Mouse (Mus musculus) R1 (cell line): ENCODE results near the gene Cryba1.

Experiments
- DNase-seq: peaks from one replicate; pipeline ENCODE4 v3.0.0-alpha.2; 2018; ENCODE audit warnings: low read depth, low spot score

The Cryba1 gene

GRCm38 (mm10) chr11:77719055-77719454, 6.0 kb downstream of the Cryba1 start:
- no peak for DNase-seq

DNA sequence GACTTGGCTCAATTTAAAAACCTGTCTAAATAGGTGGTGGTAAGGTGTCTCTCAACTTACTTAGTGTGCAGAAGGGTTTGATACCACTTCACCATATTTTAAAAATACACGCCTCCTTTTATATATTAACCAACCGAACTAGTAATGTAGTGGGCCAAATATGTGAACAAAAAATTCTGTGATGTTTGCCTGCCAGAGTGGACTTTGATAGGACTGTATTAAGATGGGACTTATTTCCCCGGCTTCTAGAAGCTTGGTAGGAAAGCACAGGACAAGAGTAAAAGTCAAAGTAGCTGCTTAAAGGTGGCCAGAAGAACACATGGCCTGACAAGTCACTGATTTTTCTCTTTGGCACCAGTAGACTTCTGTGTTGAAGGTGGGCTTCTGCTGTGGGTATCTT, 11.3 kb downstream of the Cryba1 start:
- no peak for DNase-seq

- no peak for DNase-seq
These were observed 16.0 kb downstream of the Cryba1 start for GRCm38 (mm10) chr11:77709039-77709438.

GRCm38 (mm10) chr11:77705920-77706319, 19.2 kb downstream of the Cryba1 start:
- DNase-seq: no peak

- no peak for DNase-seq
These were observed 27.9 kb downstream of the Cryba1 start for GRCm38 (mm10) chr11:77697232-77697631.

GRCm38 (mm10) chr11:77693026-77693425, 32.1 kb downstream of the Cryba1 start:
- no peak for DNase-seq

GRCm38 (mm10) chr11:77687541-77688131, 37.4 kb downstream of the Cryba1 start:
- peak; percentile 78 for DNase-seq

- peak; percentile 73 for DNase-seq
These were observed 38.1 kb downstream of the Cryba1 start for GRCm38 (mm10) chr11:77686841-77687540.

DNA sequence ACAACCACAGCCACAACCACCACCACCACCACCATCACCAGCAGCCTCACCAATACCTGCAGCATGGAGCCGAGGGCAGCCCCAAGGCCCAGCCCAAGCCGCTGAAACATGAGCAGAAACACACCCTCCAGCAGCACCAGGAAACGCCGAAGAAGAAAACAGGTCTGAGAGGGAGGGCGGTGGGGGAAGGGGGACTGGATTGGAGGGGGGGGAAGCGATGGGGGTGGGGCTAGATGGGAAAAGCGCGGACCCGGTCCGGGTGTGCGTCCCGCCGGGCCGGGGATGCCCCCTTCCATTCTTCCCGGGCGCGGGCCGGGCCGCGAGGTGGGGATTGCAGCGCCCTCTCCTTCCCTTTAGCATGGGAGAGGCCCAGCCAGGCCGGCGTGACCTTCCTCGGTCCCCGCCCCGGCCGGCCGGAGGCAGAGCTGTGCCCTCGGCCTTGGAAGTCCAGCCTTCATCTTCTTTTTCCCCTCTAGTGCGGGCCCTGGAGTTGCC, 38.7 kb downstream of the Cryba1 start:
- peak; percentile 69 for DNase-seq

- peak; percentile 99 for DNase-seq
These were observed 39.5 kb downstream of the Cryba1 start, which contains the start of gene Nufip2 for GRCm38 (mm10) chr11:77685383-77686265. TSS of gene Nufip2 (plus strand) at chr11:77686155.

- DNase-seq: no peak
These were observed 40.2 kb downstream of the Cryba1 start for GRCm38 (mm10) chr11:77684896-77685295.

- DNase-seq: peak; percentile 100
These were observed 45.1 kb downstream of the Cryba1 start for GRCm38 (mm10) chr11:77680018-77680417.

DNA sequence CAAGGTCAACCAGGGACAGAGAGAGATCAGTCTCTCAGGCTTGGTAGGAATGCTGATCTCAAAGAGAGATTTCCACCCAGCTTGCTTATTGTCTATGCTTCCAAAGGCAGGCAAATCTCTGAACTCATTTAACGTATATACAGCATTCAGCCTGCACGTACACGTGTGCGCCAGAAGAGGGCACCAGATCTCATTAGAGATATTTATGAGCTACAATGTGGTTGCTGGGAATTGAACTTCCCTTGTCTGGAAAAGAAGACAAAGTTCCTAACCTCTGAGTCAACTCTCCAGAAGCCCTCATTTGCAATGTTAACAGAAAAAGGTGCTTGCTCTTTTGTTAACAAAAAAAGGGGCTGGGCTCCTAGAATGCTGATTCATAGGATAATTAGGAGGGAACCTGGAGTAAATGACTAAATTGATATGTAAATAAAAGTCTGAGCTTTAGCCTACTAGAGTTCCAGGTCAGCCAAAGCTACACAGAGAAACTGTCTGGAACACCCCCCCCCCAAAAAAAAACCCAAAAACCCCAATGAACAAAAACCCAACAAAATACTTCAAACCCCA, 51.6 kb downstream of the Cryba1 start:
- peak; percentile 100 for DNase-seq

DNA sequence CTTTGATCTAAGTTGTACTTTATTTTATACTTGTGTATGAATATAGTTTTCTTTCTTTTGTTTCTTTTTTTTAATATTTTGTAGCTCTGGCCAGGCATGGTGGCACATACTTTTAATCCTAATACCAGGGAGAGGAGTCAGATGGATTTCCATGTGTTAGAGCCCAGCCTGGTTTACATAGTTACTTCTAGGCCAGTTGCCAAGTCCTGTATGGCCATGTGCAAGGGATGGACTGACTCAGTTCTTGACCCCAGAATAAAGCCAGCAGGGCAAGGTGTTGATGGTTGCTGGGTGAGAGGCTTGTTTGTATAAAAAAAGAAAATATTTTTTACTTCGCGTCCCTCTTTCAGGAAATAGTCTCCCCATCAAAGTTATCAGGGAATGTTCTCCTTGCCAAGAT, 52.3 kb downstream of the Cryba1 start:
- DNase-seq: no peak
